Mouse (Mus musculus): ENCODE data around the gene Dcdc2a. TPM values are rescaled to one million over a fixed set of nuclear protein-coding genes. Genes with fewer than 3 reads are reported as not detected.

Gene Dcdc2a
- polyA plus RNA-seq, 1 experiment from 2014 or later: 1.3 TPM

DNA sequence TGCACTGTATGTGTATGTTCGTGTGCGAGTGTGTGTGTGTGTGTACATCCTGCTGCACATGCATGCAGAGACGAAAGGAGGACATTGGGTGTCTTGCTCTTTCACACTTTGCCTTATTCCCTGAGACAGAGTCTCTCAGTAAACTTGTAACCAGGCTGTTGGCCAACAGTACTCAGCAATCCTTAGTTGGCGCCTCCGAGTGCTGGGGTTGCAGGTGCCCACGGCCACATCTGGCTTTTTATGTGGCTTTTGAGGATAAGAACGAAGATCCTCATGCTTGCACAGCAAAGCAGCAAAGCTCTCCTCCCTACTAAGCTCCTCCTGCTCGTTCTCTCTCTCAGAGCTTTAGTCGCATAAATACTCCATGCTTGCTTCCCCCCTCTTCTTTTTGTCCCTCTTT, 73.0 kb downstream of the Dcdc2a start:
- no peak overlapping the region for H3K4me2 ChIP-seq
- H3K9ac ChIP-seq: no peak overlapping the region
- no peak for ATAC-seq (ENCODE audit: insufficient number of reproducible peaks, insufficient read depth, low FRiP score, low TSS enrichment, low read depth)

DNA sequence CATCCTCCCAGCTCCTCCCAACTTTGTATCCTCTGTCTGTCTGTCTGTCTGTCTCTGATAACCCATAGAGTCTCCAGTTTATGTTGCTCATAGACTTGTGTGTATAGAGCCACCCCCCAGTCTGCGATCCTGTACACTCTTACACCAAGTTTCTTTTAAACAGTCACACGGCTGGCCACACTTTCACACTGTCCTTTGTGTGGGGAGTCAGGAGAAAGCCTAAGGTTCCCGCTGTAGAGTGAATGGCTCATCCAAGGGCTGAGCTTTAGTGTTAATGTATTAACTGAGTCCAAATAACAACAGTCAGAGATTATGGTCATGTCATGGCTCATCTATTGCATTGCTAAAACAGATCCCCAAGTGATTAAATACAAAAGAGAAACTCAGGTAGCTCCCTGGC, 87.3 kb downstream of the Dcdc2a start:
- Histone ChIP-seq H3K9ac (no peak overlapping the region), H3K27ac (no peak overlapping the region), H3K4me2 (no peak overlapping the region), H3K27me3 (no peaks in the 10 kb centered on the region), H3K4me3 (no peak overlapping the region), H3K9me3 (no peaks in the 10 kb centered on the region), H3K4me1 (no peaks in the 10 kb centered on the region), H3K36me3 (no peaks in the 10 kb centered on the region)
- 91% methylated on average over 3 of the region's 3 CpGs for WGBS
- ATAC-seq (ENCODE audit: insufficient number of reproducible peaks, insufficient read depth, low FRiP score, low TSS enrichment, low read depth): no peak

More for the DNA sequence above, 73.0 kb downstream of the Dcdc2a start:
- Histone ChIP-seq H3K4me3 (no peak overlapping the region), H3K27me3 (no peaks in the 10 kb centered on the region), H3K9me3 (no peaks in the 10 kb centered on the region), H3K36me3 (no peaks in the 10 kb centered on the region), H3K27ac (no peak overlapping the region), H3K4me1 (no peaks in the 10 kb centered on the region)
- 87% methylated on average over 9 of the region's 9 CpGs for WGBS

DNA sequence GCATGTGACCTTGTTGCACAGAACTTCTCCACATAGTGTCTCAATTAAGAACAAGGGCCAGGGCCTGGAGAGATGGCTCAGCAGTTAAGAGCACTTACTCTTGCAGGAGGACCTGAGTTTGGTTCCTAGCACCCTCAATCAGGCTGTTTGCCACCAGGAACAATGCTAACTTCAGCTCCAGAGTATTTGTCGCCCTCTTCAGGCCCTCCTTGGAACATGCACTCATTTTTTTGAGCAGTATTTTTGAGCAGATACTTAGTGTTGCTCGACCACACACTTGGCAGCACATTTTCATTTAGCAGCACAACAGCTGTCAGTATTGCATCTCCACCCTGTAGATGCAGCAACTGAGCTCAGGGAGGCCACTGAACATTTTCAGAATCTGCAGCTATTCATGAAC, 88.3 kb downstream of the Dcdc2a start:
- Histone ChIP-seq H3K4me2 (no peak overlapping the region), H3K9ac (no peak overlapping the region), H3K4me1 (no peaks in the 10 kb centered on the region), H3K4me3 (no peak overlapping the region), H3K27me3 (no peaks in the 10 kb centered on the region), H3K27ac (no peak overlapping the region), H3K36me3 (no peaks in the 10 kb centered on the region), H3K9me3 (no peaks in the 10 kb centered on the region)
- 82% methylated on average over 2 of the region's 2 CpGs for WGBS
- ATAC-seq (ENCODE audit: insufficient number of reproducible peaks, insufficient read depth, low FRiP score, low TSS enrichment, low read depth): no peak

DNA sequence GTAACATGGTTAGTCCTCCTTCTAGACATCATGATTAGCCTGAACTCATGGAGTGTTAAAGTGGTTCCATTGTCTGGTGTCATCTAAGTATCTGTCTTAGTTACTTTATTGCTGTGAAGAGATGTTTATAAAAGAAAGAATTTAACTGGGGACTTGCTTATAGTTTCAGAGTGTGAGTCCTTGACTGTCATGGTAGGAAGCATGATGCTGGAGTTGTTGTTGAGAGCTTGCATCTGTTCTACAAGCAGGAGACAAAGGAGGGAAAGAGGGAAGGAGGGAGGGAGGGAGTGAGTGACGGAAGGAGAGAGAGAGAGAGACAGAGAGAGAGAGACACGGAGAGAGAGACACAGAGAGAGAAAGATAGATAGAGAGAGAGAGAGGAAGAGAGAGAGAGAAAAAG, 90.4 kb downstream of the Dcdc2a start:
- Histone ChIP-seq H3K27me3 (no peaks in the 10 kb centered on the region), H3K4me1 (no peaks in the 10 kb centered on the region), H3K4me2 (no peak overlapping the region), H3K27ac (no peak overlapping the region), H3K36me3 (no peaks in the 10 kb centered on the region), H3K4me3 (no peak overlapping the region), H3K9ac (no peak overlapping the region), H3K9me3 (no peaks in the 10 kb centered on the region)
- 90% methylated on average over 2 of the region's 2 CpGs for WGBS
- no peak for ATAC-seq (ENCODE audit: insufficient number of reproducible peaks, insufficient read depth, low FRiP score, low TSS enrichment, low read depth)

DNA sequence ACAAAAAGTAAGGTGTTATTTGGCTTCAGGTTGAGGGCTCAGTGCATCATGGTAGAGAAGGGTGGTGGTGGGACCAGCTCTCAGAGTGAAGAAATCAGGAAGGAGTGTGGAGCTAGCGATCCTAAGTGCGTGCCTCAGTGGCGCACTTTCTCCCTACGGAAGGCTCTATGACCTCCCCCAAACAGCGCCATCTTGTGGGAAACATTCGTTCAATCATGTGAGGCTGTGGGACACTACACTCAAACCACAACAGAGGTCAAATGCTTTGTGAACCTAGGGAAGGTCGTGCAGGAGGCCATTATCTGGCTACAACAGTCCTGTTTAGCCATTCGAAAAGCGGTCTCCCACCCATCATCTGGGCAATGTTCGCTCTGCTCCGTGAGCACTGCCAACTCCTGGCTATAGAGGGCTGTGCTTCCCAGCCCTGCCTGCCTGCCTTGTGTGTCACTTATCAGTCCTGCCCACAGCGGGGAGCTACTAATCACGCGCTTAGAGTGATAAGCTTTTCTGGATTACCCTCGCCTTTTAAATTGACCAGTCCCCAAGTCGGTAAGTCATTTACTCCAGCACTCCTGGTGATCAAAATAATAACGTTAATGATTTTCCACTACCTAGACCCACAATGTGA, 94.5 kb downstream of the Dcdc2a start:
- 29% methylated on average over 17 of the region's 17 CpGs for WGBS
- Histone ChIP-seq H3K4me3 (no peak overlapping the region), H3K9me3 (no peaks in the 10 kb centered on the region), H3K9ac (no peak overlapping the region), H3K4me2 (no peak overlapping the region), H3K27ac (no peak overlapping the region), H3K27me3 (no peaks in the 10 kb centered on the region), H3K4me1 (no peaks in the 10 kb centered on the region), H3K36me3 (no peaks in the 10 kb centered on the region)
- ATAC-seq (ENCODE audit: insufficient number of reproducible peaks, insufficient read depth, low FRiP score, low TSS enrichment, low read depth): no peak

DNA sequence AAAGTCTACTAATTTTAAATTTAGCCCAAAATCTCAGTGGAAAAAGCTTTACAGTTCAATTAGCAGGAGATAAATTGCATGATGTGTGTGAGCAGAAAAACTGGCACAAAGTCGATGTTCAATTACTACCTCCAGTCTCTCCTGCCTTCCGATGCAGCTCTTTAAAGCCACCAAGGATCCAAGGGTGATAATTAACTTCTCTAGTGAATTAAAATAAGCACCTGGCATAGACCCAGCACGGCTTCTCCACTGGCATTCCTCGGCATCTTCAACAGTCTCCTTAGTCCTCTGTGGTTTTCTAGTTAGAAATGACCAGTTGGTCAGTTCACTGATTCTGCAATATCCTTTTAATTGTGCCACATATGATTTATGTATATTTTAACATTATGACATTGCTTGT, 95.1 kb downstream of the Dcdc2a start:
- Histone ChIP-seq H3K9me3 (no peaks in the 10 kb centered on the region), H3K4me3 (no peak overlapping the region), H3K27ac (no peak overlapping the region), H3K9ac (no peak overlapping the region), H3K36me3 (no peaks in the 10 kb centered on the region), H3K4me1 (no peaks in the 10 kb centered on the region), H3K27me3 (no peaks in the 10 kb centered on the region), H3K4me2 (no peak overlapping the region)
- WGBS: 60% methylated on average over 4 of the region's 4 CpGs
- no peak for ATAC-seq (ENCODE audit: insufficient number of reproducible peaks, insufficient read depth, low FRiP score, low TSS enrichment, low read depth)

DNA sequence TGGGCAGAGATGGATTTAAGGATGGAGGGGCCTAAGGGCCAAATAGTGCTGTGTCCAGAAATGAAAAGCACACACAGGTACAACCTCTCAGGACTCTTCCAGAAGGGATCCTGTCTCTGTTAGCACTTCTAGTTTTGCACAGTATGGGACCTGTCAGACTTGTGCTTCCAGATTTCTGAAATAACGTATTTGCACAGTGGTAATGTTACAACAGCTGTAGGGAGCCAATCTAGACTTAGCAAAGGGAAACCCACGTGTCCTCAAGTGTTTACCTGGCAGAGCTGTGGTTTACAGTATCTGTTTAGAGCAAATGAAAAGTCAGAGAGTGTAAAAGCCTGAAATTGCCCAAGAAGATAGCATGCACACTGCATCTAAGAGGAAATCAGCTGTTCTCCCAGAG, 104.1 kb downstream of the Dcdc2a start:
- 42% methylated on average over 2 of the region's 2 CpGs for WGBS
- Histone ChIP-seq H3K4me3 (no peak overlapping the region), H3K36me3 (no peaks in the 10 kb centered on the region), H3K4me1 (no peaks in the 10 kb centered on the region), H3K9ac (no peak overlapping the region), H3K4me2 (no peak overlapping the region), H3K27ac (no peak overlapping the region), H3K27me3 (no peaks in the 10 kb centered on the region), H3K9me3 (0 out of 2 replicates have a peak, but pooled peaks cover 3% of the 10 kb centered on the region)
- no peak for ATAC-seq (ENCODE audit: insufficient number of reproducible peaks, insufficient read depth, low FRiP score, low TSS enrichment, low read depth)

DNA sequence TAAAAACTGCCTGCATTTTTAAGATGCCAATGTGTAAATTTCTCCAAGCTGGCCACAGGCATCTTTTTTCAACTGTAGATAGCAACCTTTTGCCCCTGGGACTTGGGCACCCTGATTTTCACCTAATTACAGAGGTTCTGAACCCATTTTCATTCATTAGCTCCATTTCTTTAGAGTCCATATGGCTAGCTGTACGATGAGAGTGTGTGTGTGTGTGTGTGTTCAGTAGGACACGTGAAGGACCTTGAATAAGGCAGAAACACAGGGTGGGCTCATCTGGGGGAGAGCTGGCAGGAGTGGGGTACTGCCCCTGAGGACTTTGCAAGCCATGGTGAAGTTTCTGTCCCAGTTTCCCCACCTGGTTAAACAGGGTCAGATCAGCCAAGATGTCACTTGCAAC, 105.0 kb downstream of the Dcdc2a start:
- no peak for ATAC-seq (ENCODE audit: insufficient number of reproducible peaks, insufficient read depth, low FRiP score, low TSS enrichment, low read depth)
- Histone ChIP-seq H3K4me3 (no peak overlapping the region), H3K4me2 (no peak overlapping the region), H3K27me3 (no peaks in the 10 kb centered on the region), H3K36me3 (no peaks in the 10 kb centered on the region), H3K27ac (no peak overlapping the region), H3K9ac (no peak overlapping the region), H3K9me3 (0 out of 2 replicates have a peak, but pooled peaks cover 3% of the 10 kb centered on the region), H3K4me1 (no peaks in the 10 kb centered on the region)
- 69% methylated on average over 2 of the region's 2 CpGs for WGBS

DNA sequence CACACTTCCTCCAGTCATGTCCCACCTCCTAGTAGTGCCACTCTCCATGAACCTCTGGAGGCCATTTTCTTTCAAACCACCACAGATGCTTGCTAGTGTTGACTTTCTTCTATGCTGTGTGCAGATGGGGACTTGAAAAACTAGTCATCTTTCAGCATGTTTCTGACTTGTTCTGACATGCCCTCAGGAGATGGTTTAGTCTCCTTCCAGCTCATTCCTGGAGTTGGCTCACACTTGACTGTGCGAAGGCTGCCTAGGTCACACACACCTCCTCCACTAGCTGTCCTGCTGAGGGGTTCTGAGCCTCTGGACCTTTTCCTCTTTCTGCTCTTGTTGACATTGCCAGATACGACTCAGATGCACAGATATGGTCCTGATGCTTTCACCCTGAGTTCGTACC, 106.8 kb downstream of the Dcdc2a start:
- no peaks in the 10 kb centered on the region for H3K36me3 ChIP-seq
- ATAC-seq (ENCODE audit: insufficient number of reproducible peaks, insufficient read depth, low FRiP score, low TSS enrichment, low read depth): no peak
- H3K4me2 ChIP-seq: no peak overlapping the region
- no peaks in the 10 kb centered on the region for H3K4me1 ChIP-seq
- H3K9ac ChIP-seq: no peak overlapping the region
- no peaks in the 10 kb centered on the region for H3K27me3 ChIP-seq
- 0 out of 2 replicates have a peak, but pooled peaks cover 3% of the 10 kb centered on the region for H3K9me3 ChIP-seq
- H3K4me3 ChIP-seq: no peak overlapping the region
- 80% methylated on average over 3 of the region's 3 CpGs for WGBS
- no peak overlapping the region for H3K27ac ChIP-seq

DNA sequence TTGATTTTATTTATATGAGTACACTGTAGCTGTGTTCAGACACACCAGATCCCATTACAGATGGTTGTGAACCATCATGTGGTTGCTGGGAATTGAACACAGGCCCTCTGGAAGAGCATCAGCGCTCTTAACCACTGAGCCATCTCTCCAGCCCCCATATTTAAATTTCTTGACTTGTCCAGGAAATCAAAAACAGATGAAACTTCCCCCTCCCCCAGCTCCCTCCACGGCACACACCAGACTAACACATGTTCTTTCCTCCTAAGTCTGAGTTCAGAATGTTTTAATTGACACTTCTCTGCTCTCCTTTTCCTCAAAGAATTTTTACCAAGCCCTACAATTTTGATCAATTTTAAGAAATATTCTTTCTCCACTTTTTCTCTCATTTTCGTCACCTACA, 113.1 kb downstream of the Dcdc2a start:
- Histone ChIP-seq H3K4me3 (no peak overlapping the region), H3K36me3 (no peaks in the 10 kb centered on the region), H3K9me3 (no peaks in the 10 kb centered on the region), H3K27me3 (no peaks in the 10 kb centered on the region), H3K4me2 (no peak overlapping the region), H3K27ac (no peak overlapping the region), H3K9ac (no peak overlapping the region), H3K4me1 (peaks cover 7% of the 10 kb centered on the region; the same call in 1 of the 2 replicates)
- WGBS: 33% methylated on average over 3 of the region's 3 CpGs
- ATAC-seq (ENCODE audit: insufficient number of reproducible peaks, insufficient read depth, low FRiP score, low TSS enrichment, low read depth): no peak

DNA sequence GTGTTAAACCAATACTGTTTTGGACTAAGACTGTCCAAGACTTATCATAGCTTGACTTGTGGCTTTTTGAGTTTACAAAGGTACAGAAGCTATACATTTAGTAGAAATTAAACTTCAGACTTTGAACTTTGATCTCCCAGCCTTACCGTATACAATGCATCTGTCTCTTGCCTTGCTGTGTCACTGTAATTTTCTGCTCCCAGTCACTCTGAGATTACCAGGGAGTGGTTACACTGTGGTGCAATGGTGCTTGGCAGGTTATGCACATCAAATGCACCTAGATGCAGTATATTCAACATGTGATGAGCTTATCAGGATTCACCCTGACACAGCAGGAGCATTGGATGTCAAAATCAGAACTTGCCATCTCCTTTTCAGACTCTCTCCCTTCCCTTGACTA, 122.0 kb downstream of the Dcdc2a start:
- 86% methylated on average over 1 of the region's 1 CpGs for WGBS
- no peak overlapping the region for H3K4me2 ChIP-seq
- H3K4me1 ChIP-seq: no peaks in the 10 kb centered on the region
- no peaks in the 10 kb centered on the region for H3K27me3 ChIP-seq
- H3K27ac ChIP-seq: no peak overlapping the region
- H3K9me3 ChIP-seq: no peaks in the 10 kb centered on the region
- H3K36me3 ChIP-seq: no peaks in the 10 kb centered on the region
- no peak for ATAC-seq (ENCODE audit: insufficient number of reproducible peaks, insufficient read depth, low FRiP score, low TSS enrichment, low read depth)
- no peak overlapping the region for H3K9ac ChIP-seq
- H3K4me3 ChIP-seq: no peak overlapping the region

DNA sequence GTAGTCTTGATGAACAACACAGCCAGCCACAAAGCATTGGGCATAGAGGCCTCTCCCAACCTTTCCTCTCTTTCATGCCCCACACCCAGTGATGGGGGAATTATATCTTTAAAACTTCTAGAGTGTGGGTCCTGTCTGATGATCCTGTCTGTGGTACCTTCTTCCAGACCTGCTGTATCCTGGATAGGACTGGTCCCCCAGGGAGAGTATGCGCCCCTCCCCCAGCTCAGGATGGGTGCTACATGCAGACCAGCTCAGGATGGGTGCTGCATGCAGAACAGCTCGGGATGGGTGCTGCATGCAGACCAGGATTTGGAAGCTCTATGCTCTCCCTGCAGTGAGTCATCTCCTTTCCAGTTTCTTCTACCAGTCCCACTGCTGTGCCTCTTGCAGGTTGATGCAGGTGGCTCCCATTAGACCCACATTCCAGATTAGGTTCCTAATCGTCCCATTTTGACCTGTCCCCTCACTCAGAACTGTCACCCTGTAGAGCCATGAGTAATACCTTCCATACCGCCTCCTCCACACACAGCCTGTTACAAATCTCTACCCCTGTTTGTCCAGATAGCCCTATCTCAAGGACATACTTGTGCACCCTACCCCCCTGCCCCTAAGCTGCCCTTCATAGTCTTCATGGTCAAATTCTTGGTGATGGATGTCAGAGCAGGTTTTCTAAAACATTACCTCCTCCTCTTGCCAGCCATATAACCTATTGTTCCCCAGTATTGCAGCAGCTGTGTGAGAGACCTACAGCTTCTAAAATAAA, 122.6 kb downstream of the Dcdc2a start:
- H3K4me1 ChIP-seq: no peaks in the 10 kb centered on the region
- H3K4me3 ChIP-seq: no peak overlapping the region
- no peaks in the 10 kb centered on the region for H3K27me3 ChIP-seq
- no peak overlapping the region for H3K9ac ChIP-seq
- H3K27ac ChIP-seq: no peak overlapping the region
- H3K4me2 ChIP-seq: no peak overlapping the region
- 62% methylated on average over 4 of the region's 4 CpGs for whole genome bisulfite sequencing
- no peak for ATAC-seq (ENCODE audit: insufficient number of reproducible peaks, insufficient read depth, low FRiP score, low TSS enrichment, low read depth)
- no peaks in the 10 kb centered on the region for H3K9me3 ChIP-seq
- no peaks in the 10 kb centered on the region for H3K36me3 ChIP-seq

Data from embryonic facial prominence, embryonic 13.5 days (tissue).